Mouse (Mus musculus): ENCODE data around the gene Cs.

The Cs gene

DNA sequence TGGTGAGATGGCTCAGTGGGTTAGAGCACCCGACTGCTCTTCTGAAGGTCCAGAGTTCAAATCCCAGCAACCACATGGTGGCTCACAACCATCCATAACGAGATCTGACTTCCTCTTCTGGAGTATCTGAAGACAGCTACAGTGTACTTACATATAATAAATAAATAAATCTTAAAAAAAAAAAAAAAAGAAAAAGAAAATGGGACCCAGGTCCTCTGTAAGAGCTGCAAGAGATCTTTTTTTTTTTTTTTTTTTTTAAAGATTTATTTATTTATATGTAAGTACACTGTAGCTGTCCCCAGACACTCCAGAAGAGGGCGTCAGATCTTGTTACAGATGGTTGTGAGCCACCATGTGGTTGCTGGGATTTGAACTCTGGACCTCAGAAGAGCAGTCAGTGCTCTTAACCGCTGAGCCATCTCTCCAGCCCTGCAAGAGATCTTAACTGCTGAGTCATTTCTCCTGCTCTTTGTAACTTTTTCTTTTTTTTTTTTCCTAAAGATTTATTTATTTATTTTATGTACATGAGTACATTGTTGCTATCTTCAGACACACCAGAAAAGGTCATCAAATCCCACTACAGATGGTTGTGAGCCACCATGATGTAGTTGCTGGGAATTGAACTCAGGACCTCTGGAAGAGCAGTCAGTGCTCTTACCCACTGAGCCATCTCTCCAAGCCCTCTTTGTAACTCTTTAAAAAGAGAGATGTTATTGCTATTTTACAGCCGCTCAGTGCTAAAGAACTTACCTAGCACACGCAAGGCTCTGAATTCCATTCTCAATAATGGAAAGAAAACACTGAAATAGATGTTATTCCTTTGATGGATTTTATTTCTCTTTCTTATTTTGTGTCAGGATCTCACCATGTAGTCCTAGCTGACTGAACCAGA is 4.9 kb upstream of the Cs start:
- 77% methylated on average over 6 of the region's 6 CpGs for WGBS

DNA sequence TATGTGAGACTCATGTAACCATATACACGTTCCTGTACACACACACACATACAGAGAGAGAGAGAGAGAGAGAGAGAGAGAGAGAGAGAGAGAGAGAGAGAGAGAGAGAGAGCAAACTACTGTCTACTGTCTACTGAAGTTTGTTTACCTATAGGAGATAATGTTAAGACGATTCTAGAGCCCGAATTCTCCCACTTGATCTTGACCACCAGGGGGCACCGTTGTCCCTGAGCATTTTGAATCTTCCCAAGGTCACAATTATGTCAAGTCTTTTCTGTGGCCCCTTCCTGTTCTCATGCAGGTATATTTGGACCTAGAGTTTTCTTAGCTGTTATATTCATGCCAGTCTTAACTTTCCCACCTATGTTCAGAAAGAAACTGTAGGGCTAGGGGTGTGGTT is 2.0 kb upstream of the Cs start:
- WGBS: 4% methylated on average over 4 of the region's 4 CpGs

DNA sequence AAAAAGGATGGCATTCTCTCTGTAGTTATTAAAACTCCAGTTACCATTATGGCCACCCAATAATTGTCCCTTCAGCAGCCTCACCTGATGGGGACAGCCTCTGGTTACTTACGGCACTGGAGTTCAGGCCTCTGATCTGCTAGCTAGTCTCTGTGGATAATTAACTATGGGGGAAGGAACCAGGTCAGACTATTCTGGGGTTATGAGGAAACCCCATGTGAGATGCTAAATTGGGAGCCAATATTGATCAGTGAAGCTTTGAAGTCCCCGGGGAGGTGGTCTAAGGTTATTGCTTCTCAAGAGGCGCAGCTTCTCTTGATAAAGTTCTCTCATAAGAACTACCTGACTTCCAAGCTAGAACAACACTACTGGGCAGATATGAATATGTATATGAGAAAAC is 1.3 kb upstream of the Cs start:
- WGBS: 97% methylated on average over 3 of the region's 3 CpGs

DNA sequence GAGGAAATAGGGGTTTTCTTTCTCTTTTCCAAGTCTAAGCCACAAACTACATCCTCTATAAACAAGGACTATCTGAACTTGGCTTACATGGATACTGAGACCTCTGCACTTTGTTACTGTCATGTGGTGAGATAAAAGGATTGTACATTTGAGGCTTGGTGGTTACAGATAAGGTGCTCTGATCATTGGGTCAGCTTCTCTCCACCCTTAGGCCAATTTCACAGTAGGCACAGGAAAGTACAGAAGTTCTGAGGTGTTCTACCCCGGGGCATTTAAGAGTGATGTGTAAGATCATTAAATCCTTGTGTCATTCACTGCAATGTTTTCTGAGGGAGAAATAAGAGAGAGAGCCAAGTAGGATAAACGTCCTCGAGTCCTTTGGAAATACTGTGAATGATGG is 937 bp upstream of the Cs start:
- 71% methylated on average over 3 of the region's 3 CpGs for WGBS

DNA sequence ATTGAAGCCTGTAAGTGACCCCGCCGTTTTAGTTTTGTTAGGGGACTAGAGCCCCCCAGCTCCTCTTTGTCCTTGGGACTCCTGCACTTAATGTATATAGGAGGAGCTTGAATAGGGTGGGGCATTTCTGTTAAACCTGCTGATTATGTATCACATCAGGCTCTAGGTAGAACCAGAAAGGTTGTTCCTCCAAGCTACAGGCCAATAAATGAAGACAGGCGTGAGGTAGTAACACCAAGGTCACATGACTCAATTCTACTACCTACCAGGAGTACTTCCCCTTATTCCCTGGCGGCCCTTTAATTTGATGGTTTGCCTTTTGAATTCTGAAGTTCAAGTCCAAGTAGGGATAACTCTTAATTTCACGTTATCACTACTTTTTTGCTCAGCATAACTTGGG is 881 bp downstream of the Cs start:
- WGBS: 8% methylated on average over 5 of the region's 5 CpGs

DNA sequence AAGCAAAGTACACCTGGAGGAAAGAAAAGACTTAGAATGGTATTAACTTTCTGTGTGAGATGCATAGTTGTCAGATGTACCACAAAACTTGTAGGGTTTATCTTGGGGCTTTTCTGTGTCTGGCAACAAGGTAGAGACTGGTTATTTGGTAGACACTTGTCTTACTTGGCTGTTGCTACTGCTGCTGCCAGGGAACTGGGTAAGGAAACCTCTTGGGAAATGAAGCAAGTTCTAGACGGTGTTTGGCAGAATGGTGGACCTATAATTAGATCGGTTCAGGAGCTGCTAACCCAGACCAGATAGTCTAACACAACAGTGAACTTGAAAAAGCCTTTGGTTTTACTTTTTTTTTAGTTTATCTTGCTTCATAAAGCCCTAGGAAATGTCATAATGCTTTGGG is 1.4 kb downstream of the Cs start:
- 17% methylated on average over 2 of the region's 2 CpGs for WGBS

DNA sequence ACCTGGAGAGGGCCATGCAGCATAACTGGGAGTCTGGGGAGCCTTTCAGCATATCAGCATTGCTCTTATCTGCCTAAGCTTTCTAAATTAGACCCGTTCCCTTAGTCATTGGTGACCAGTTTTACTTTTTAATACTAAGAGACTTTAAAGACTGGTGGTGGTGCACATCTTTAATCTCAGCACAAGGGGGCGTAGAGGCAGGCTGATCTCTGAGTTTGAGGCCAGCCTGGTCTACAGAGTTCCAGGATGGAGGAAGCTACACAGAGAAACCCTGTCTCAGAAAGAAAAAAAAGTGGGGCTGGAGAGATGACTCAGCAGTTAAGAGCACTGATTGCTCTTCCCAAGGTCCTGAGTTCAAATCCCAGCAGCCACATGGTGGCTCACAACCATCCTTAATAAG is 2.7 kb downstream of the Cs start:
- WGBS: 73% methylated on average over 2 of the region's 2 CpGs

DNA sequence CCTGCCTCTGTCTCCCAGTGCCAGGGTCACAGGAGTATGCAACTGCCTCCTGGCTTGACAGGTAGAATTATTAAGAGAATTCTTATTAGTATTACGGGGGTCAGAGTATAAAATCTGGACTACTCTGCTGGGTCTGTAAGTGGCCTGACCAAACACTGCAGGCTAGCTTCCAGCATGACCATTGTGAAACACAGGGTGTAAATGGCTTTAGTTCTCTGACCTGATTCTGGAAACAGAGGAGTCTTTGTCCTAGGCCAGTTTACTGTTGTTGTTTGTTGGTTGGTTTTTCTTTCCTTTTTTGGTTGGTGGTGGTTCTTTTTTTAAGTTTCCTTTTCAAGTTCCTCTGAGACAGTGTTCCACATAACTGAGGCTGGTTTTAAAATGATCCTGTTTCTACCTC is 5.9 kb downstream of the Cs start:
- 76% methylated on average over 1 of the region's 1 CpGs for WGBS

DNA sequence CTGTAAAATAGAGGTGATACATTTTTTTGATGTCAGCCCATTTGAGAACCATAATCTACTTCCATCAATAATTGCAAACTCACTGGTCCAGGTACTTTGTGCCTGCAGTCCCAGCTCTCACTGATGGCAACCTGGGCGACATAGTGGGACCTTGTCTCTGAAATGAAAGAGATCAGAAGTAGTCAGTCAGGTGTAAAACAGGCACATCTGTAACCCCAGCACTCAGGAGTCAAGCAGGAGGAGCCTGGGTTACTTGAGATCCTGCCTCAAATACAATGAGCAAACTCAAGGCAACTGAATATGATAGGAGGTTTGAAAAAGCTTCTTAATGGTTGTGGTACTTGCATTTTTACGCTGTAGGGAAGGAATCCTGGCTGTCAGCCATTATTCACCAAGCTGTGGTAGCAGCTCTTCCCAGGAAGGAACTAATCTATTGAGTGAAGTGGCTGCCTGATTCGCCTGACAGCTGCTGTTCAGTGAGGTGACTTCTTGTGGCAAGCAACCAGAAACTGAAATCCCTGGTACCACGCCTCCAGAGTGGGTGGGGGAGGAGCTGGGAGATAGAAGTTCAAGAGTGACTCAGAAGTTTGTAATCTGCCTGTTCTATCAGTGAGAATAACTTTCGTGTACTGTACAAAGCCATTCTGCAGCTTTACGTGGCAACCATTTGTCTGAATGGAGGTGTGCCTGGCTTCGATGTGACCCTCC is 7.2 kb downstream of the Cs start:
- 12% methylated on average over 7 of the region's 7 CpGs for WGBS

DNA sequence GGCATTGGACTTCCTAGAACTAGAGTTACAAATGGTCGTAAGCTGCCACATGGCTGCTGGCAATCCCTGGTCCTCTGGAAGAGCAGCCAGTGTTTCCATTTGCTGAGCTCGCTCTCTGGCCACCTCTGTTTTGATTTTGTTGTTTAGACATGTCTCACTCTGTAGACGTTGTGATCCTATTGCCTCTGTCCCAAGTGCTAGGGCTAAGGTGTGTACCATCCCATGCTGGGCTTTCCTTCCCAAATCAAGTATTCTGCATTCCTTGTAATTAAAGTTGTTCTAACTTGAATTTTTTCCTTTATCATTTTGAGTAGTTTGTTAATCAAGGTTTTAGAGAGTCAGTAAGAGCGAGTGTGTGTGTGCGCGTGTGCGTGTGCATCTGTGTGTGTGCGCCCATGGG is 10.0 kb downstream of the Cs start:
- WGBS: 88% methylated on average over 8 of the region's 8 CpGs

DNA sequence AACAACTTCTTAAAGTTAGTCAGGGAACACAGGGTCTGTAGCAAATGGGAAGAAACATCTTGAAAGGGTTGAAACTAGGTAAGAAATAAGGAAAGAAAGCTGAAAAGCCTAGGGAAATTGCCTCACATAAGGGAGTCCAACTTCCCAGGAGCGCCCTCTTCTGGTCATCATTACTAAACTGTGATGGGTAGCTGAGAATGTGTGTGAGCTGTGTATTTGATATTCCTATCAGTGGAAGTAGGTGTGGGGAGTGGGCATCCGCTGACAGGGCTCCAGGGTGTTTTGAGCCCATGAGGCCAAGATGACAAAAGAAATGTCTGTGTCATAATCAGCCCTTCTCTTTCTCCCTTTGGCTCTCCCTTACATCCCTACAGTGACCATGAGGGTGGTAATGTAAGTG is 21.3 kb downstream of the Cs start:
- WGBS: 49% methylated on average over 2 of the region's 2 CpGs

DNA sequence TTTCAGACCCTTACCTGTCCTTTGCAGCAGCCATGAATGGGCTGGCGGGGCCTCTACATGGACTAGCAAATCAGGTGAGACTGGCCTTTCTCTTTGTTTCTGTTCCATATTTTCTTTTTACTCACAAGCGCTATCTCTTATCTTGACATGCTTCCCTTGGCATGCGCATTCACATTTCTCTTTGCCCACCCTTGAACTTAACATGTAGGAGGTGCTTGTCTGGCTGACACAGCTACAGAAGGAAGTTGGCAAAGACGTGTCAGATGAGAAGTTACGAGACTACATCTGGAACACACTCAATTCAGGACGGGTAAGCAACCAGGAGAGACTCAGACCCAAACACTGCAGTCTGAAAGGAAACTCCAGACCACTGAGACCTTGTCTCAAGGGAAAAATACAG is 21.7 kb downstream of the Cs start:
- WGBS: 76% methylated on average over 6 of the region's 6 CpGs

DNA sequence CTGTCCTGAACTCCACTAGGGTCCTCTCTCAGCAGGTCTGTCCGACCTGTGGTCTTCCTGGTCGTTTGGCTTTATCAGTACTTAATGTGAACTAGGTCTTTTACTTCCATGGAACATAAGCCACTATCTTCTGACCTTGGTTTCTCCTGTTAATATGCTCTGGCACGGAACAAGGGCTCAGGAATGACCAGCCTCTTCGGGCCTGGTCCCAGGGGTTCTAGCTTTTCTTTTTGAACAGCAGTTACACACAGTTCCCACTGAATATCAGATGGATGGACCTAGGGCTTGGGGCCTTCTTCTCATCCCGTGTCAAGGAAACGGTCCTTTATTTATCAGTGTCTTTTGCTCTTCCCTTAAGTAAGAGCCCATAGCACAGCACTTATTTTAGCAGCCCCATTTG is 24.3 kb downstream of the Cs start:
- 84% methylated on average over 6 of the region's 6 CpGs for WGBS

DNA sequence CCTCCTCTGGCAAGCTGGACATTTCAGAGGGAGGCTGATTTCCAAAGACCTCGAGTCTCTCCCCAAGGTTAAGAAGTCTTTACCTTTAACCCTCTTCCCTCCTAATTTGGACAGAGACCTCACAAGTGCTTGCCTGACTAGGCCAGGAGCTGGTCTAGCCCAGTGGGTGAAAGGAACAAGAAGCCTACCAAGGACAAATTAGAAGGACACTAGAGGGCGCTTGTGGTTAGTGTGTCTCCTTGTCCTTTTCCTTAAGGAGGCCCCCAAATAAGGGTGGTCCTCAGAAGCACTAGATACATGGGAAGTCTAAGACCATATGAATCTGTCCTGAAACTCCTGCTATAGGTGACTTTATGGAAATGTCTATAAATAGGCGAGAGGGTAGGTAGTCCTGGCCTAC is 25.0 kb downstream of the Cs start:
- WGBS: 45% methylated on average over 3 of the region's 3 CpGs

DNA sequence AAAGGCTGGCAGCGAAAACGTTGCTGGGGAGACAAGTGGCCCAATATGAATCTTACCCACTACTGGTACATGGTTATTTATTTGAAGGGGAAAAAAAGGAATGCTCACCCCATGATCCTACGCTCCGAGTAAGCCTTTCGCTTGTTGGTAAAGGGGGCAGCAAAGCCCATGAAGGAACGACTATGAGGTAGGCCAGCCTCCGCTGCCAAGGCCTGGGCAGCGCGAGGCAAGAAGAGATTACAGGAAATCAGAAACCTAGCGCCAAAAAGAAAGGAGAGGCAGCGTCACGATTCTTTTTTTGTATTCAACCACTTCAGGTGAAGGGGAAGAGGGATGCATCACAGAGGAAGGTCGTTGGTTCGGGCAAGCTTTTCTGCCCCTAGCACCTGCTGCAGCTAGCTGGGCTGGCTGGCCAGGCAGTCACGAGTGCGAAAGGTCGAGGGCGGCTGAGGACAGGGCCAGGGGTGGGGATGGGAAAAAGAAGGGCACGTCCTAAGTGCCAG is 30.4 kb downstream of the Cs start:
- 6% methylated on average over 19 of the region's 19 CpGs for WGBS

DNA sequence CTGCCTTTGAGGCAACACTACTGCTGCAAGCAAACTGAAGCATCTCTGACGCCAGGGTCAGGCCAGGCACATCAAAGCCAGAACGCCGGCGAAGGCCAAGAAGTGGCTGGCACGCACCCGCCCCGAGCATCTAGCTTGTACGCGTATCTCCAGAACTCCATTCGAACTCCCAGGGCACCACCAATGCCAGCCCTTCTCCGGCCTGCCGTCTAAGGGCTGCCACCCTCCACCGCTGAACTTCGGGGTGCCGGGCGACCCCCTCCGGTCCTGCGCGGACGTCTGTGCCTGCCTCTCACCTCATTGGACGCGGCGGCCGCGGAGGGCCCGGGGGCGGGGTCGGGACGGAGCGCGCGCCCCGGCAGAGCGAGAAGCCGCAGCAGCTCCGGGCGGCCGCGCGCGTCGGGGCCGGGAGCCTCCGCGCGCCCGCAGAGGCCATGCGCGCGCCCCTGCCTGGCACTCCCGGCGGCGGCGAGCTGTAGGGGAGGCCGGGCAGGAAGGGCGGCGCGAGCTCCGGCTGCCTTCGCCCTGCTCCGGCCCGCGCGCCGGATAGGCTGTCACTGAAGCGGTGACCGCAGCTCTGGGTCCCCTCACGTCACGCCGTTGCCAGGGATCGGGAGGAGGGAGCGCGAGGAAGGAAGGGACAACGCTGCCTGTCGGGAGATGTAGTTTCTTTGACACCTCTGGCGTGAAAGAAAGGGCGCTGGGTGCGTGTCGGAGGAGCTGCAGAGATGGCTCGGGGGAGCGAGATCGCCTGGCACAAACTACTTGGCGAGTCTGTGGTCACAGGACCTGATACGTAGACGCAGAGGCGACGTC is 31.1 kb downstream of the Cs start, which contains the start of gene Coq10a:
Gene Coq10a, minus strand, starts transcription at position 596 of the 816 bp plus-strand sequence.
- under 1% methylated on average over 87 of the region's 87 CpGs for WGBS

DNA sequence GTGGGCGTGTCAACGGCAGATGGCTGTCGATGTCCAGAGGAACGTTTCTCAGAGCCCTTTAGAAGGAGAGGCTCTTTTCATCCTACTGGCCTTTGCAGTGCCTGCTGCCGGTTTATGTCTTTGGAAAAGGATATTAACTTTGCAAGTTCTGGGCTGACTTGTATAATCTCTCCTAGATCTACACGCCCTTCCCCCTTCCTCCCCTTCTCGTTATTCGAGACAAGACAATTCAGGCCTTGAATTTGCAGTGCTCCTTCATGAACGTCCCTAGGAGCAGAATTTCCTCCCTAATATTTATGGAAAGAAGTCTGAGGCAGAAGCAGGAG is 31.6 kb downstream of the Cs start:
- under 1% methylated on average over 9 of the region's 9 CpGs for WGBS

DNA sequence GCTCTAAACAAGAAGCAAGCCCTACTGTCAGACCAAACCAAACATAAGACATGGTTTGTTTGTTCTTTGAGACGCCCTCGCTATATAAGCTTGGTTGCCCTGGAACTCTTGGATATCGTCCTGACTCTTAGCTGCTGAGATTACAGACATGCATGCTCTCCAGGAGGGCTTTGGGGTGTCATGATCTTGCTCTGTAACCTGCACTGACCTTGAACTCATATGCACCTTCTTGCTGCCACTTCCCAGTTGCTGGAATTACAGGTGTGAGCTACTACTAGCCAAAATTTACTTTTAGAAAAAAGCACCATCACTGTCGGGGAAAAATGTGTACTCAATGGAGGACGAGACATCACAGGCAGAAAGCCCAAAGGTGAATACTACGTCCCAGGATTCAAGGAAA is 32.1 kb downstream of the Cs start:
- WGBS: 62% methylated on average over 6 of the region's 6 CpGs

DNA sequence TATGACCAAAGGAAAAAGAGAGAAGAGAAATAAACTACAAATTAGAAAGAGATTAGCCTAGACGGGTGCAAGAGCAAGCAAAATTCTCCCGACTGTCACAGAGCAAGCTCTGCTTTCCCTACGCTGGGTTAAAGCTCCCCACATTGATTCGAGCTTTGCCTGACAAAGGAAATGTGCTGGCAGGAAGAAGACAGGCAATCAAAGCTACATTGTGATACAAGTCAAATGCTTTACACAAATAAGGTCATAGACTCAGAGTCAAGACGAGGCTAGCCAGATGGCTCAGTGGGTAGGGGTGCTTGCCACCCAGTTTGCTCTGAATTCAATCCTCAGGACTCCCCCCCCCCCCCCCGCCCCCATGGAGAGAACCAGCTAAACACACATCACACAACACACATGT is 32.5 kb downstream of the Cs start:
- WGBS: 52% methylated on average over 6 of the region's 6 CpGs

DNA sequence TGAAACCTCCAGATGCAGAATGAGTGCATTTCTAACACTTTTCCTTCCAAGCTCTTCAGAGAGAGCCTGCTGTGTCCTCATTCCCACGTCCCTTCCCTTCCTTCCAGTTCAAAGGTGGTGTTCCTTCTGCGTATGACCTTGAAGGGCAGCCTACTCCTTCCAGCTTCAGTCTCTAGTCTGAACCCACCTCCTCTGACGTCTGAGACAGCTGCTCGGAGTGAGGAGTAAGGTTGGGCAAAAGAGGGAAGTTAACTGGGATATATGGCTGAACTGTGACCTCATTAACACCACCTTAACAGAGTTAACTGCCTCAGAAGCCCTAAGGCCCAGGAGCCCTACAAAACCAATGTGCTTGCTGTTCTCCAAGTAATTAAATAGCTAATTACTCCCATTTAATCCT is 33.1 kb downstream of the Cs start:
- whole genome bisulfite sequencing: 65% methylated on average over 4 of the region's 4 CpGs

DNA sequence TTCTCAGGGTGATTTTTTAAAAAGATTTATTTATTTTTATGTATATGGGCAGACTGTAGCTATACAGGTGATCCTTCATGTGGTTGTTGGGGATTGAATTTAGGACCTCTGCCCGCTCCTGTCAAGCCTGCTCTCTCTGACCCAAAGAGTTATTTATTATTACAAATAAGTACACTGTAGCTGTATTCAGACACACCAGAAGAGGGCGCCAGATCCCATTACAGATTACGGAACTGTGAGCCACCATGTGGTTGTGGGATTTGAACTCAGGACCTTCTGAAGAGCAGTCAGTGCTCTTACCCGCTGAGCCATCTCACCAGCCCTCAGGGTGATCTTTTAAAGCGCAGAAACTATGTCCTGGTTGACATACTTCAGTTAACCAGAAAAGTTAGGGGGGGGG is 34.6 kb downstream of the Cs start:
- WGBS: 77% methylated on average over 5 of the region's 5 CpGs

DNA sequence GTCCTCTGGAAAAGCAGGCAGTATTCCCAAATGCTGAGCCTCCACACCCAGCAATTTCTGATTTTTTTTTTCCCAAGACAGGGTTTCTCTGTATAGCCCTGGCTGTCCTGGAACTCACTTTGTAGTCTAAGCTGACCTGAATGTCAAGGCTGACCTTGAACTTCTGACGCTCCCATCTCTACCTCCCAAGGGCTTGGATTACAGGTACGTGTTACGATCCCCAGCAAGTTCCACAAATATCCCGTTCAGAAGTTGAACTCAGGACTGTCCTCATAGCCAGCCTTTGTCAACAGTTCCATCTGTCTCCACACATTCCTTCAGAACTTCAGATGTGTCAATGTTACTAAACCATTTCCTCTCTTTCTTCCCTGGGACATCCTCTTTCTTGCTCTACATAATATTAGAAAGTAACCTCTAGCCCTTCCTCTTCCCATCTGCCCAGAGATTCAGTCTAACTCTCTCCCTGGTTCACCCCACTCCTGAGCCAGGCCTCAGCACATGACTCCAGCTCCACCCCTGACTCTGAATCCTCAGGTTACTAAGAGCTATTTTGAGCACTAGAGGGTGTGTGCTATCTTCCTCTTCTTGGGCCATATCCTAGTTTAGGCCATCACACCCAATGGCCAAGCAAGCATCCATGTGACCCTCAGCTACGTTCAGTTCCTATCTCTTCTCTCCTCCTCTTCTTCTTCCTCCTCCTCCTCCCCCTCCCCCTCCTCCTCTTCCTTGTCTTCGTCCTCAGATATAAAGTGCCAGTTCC is 35.6 kb downstream of the Cs start:
- WGBS: 71% methylated on average over 6 of the region's 6 CpGs
